Mouse (Mus musculus) urinary bladder, postnatal 0 days (tissue): ENCODE measurements around the gene Erlec1. TPM values are rescaled to one million over a fixed set of nuclear protein-coding genes. Genes with fewer than 3 reads are reported as not detected.

Source experiments
- polyA plus RNA-seq: library from polyadenylated mRNA; unstranded; fragments of >200 nt; fragmentation: Nextera tagmentation; extraction: Ambion mirVana; gene quantifications from 2 replicates; pipeline ENCODE4 v1.2.1, GENCODE M21; 2015

Erlec1 gene
- 9.1 and 10.5 TPM in 2 replicates for polyA plus RNA-seq

DNA sequence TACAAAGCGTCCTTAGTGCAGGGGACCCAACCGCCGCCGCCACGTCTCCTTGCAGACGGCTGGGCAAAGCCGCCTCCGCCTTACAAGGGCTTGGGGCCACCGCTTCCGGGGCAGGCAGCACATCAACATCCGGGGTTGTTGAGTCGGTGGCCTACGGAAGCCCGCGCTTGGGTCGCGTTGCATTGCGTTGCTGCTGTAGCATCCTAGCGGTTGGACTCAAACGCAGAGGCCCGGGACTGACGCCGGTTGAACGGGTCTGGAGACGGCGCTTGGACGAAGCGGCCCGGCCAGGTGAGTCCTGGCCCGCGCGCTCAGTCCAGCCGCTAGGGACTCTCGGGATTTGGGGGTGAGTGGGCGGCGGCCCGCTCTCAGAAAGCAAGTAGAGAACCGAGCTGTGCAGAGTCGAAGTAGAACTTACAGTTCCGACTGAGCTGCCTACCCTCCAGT lies at the start of gene Erlec1:
TSS of gene Erlec1 (minus strand) at position 57 of the 447 bp plus-strand sequence.

DNA sequence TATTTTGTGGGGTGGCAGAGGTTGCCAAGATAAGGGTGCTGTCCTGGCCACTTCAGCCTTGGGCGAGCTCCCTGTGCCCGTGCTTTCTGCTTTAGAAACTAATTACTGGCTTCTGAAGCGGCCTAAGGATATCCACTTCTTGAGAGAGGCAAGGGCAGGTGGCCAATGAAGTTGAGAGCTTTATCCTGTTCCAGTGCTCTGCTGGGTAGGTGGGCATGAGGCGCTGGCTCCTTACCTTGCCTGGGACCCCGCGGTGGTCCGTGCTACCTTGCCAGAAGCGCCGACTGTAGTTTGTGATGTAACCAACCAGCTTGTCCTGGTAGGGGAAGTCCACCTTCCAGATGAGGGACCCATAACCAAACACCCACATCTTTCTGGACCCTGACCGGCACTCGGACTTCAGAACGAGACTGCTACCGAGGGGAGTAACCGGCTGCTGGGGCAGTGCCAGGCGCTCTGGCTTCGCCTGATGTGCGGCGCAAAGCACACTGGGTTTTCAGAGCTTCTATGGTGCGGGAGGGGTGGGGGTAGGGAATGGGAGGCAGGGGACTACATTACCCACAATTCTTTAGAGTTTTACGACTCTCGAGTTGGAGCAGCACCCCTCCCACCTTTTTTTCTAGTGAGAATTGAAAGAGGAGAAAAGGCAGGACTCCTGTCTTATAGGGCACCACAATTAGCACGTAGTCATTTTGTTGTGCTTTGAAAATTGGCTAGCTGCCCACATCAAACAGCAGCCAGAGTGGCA lies 31.9 kb upstream of the Erlec1 start, which contains the start of gene Chac2:
TSS of gene Chac2 (minus strand) at position 474 of the 748 bp plus-strand sequence.

DNA sequence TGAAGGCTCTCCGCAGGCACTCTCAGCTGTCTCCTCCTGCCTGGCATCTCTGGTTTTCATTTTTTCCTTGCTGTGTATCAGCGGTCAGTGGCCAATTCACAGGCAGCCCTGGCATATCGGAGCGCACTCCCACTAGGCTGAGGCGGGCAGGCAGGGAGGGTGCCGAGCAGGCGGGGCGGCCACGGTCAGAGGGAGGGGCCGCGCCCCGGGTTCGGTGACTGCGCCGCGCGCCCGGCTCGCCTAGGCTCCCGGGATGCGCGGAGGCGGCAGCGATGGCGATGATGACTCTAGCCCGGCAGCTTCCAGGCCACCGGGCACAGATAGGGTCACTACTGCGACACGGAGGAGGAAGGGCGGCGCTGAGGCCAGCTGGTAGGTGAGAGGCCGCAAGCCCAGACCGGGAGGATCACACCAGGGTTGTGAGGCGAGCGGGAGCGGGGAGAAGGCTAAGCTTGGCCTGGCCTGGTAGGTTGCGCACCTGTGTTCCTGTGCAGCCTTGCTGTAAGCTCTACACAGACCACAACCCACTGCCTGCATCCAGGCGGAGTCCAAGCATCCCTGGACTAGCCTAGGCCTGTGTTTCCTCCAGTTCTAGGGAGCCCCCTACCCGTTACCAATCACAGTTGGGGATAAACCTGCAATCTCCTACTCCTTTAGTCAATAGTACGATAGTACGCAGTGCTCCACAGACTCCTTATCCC lies 68.8 kb downstream of the Erlec1 start, which contains the start of the genes Gpr75 and Asb3:
TSS of gene Gpr75 (plus strand) at position 188 of the 701 bp plus-strand sequence.
TSS of gene Asb3 (plus strand) at position 246 of the 701 bp plus-strand sequence.

Other genes starting within 250 kb of the Erlec1 start
- gene Psme4, start 182.6 kb downstream of the Erlec1 start, polyA plus RNA-seq: 11.0 and 12.7 TPM in 2 replicates
- gene Gpr75, start 69.0 kb downstream of the Erlec1 start, polyA plus RNA-seq: 0.05 TPM in 1 of 2 replicates, not detected in the other
- gene Asb3, start 68.9 kb downstream of the Erlec1 start, polyA plus RNA-seq: 17.9 and 19.8 TPM in 2 replicates
- 9.0 and 11.2 TPM in 2 replicates for gene Chac2, start 32.0 kb upstream of the Erlec1 start, polyA plus RNA-seq
- not detected in 2 replicates for gene Gm17332, start 228.1 kb upstream of the Erlec1 start, polyA plus RNA-seq